Mouse (Mus musculus) cerebral cortex, adult 2 months (tissue): ENCODE results near the gene Sugp1.

Experiments used
- WGBS: fragments of 180-500 bp; shearing (Covaris S2); methylation state at CpG from one replicate; pipeline ENCODE4 v1.1.7; 2018; 5-methylcytosine and 5-hydroxymethylcytosine counted together

Gene Sugp1

GRCm38 (mm10) chr8:70050434-70050833 lies 7.8 kb downstream of the Sugp1 start:
- WGBS, result 91% methylated on average over 5 of the region's 5 CpGs

GRCm38 (mm10) chr8:70057721-70058120 lies 15.1 kb downstream of the Sugp1 start:
- WGBS, result 76% methylated on average over 1 of the region's 1 CpGs

- 74% methylated on average over 2 of the region's 2 CpGs for WGBS
Observed at GRCm38 (mm10) chr8:70071836-70072440, 29.3 kb downstream of the Sugp1 start.

GRCm38 (mm10) chr8:70072441-70073069 lies 29.9 kb downstream of the Sugp1 start, which contains the start of gene Tm6sf2:
Gene Tm6sf2 (plus strand): TSS chr8:70072924.
- 23% methylated on average over 27 of the region's 27 CpGs for WGBS

- WGBS, result 74% methylated on average over 8 of the region's 8 CpGs
Observed at GRCm38 (mm10) chr8:70073120-70073519, 30.5 kb downstream of the Sugp1 start.

- WGBS, result 83% methylated on average over 1 of the region's 1 CpGs
Observed at GRCm38 (mm10) chr8:70073682-70074081, 31.1 kb downstream of the Sugp1 start.

- 77% methylated on average over 2 of the region's 2 CpGs for WGBS
Observed at GRCm38 (mm10) chr8:70081976-70082375, 39.4 kb downstream of the Sugp1 start.

- WGBS, result under 1% methylated on average over 26 of the region's 26 CpGs
Observed at GRCm38 (mm10) chr8:70083285-70083684, 40.7 kb downstream of the Sugp1 start, which contains the start of gene Hapln4. Gene Hapln4 (plus strand): TSS chr8:70083457.

- WGBS, result 4% methylated on average over 71 of the region's 71 CpGs
Observed at GRCm38 (mm10) chr8:70084191-70085065, 41.8 kb downstream of the Sugp1 start.

GRCm38 (mm10) chr8:70086151-70086550 lies 43.5 kb downstream of the Sugp1 start:
- 61% methylated on average over 1 of the region's 1 CpGs for WGBS

GRCm38 (mm10) chr8:70087237-70087636 lies 44.6 kb downstream of the Sugp1 start:
- 25% methylated on average over 7 of the region's 7 CpGs for WGBS

GRCm38 (mm10) chr8:70087836-70088650 lies 45.4 kb downstream of the Sugp1 start:
- WGBS, result 8% methylated on average over 56 of the region's 56 CpGs

- 47% methylated on average over 9 of the region's 9 CpGs for WGBS
Observed at GRCm38 (mm10) chr8:70089296-70089960, 46.8 kb downstream of the Sugp1 start.

GRCm38 (mm10) chr8:70092786-70093185 lies 50.2 kb downstream of the Sugp1 start:
- WGBS, result 53% methylated on average over 8 of the region's 8 CpGs

- 33% methylated on average over 8 of the region's 8 CpGs for WGBS
Observed at GRCm38 (mm10) chr8:70099276-70099675, 56.7 kb downstream of the Sugp1 start.

GRCm38 (mm10) chr8:70100241-70100640 lies 57.6 kb downstream of the Sugp1 start:
- 60% methylated on average over 8 of the region's 8 CpGs for WGBS

GRCm38 (mm10) chr8:70104506-70104905 lies 61.9 kb downstream of the Sugp1 start:
- WGBS, result 12% methylated on average over 6 of the region's 6 CpGs

GRCm38 (mm10) chr8:70104922-70105321 lies 62.3 kb downstream of the Sugp1 start:
- WGBS, result 25% methylated on average over 7 of the region's 7 CpGs

GRCm38 (mm10) chr8:70110451-70110850 lies 67.8 kb downstream of the Sugp1 start:
- 95% methylated on average over 2 of the region's 2 CpGs for WGBS

- WGBS, result 69% methylated on average over 23 of the region's 23 CpGs
Observed at GRCm38 (mm10) chr8:70111192-70111795, 68.7 kb downstream of the Sugp1 start.
